Mouse (Mus musculus) G1E (cell line): Measurements from ENCODE around the gene Ntng2. TPM values are rescaled to one million over a fixed set of nuclear protein-coding genes. Genes with fewer than 3 reads are reported as not detected.

ENCODE experiments used
- ATAC-seq: 2 replicates; pipeline ENCODE4 v1.8.0; 2016; ENCODE audit warnings: mild to moderate bottlenecking; ENCODE audit not compliant: insufficient number of reproducible peaks, poor library complexity, low FRiP score, severe bottlenecking; ENCODE audit errors: extremely low read depth
- DNase-seq: peaks from one replicate; pipeline ENCODE4 v3.0.0; 2012; ENCODE audit warnings: low spot score
- H3K27me3 ChIP-seq: 2 replicates; pipeline ENCODE4 v1.6.1; 2012; ENCODE audit warnings: mild to moderate bottlenecking, low read length, inconsistent platforms; ENCODE audit not compliant: insufficient read depth
- H3K36me3 ChIP-seq: replicated peaks from 2 replicates; pipeline ENCODE3; 2012; ENCODE audit warnings: mild to moderate bottlenecking, inconsistent platforms
- H3K4me1 ChIP-seq: 2 replicates; pipeline ENCODE4 v1.6.1; 2012; ENCODE audit warnings: low read depth, low read length, inconsistent platforms, mixed read lengths; ENCODE audit not compliant: insufficient read depth
- H3K4me3 ChIP-seq: 2 replicates; pipeline ENCODE4 v1.5.1; 2012; ENCODE audit warnings: low read depth, mild to moderate bottlenecking, inconsistent platforms, low read length, moderate library complexity, mixed read lengths
- H3K9me3 ChIP-seq: replicated peaks from 2 replicates; pipeline ENCODE4 v1.6.1; 2012; ENCODE audit warnings: inconsistent platforms
- CTCF ChIP-seq: IDR thresholded peaks from 2 replicates; pipeline ENCODE4 v1.5.1; 2012; ENCODE audit warnings: low read depth, low read length, inconsistent platforms, mixed read lengths
- GATA1 ChIP-seq: IDR thresholded peaks from 2 replicates; pipeline ENCODE4 v1.6.1; 2012; ENCODE audit warnings: borderline replicate concordance, low read length, inconsistent platforms, mixed read lengths
- GATA2 ChIP-seq: IDR thresholded peaks from 2 replicates; pipeline ENCODE4 v1.6.1; 2012; ENCODE audit warnings: low read depth, low read length, inconsistent platforms, borderline replicate concordance
- POLR2AphosphoS5 ChIP-seq: IDR thresholded peaks from 2 replicates; pipeline ENCODE4 v1.6.1; 2012; ENCODE audit warnings: low read depth, low read length, inconsistent platforms; ENCODE audit not compliant: insufficient replicate concordance
- TAL1 ChIP-seq: conservative IDR thresholded peaks from 2 replicates; pipeline ENCODE4 v1.6.1; 2012; ENCODE audit warnings: low read depth, low read length, inconsistent platforms, mixed read lengths
- polyA plus RNA-seq: library from polyadenylated mRNA; stranded (reverse); fragments of >175 nt; gene quantifications from 2 replicates; pipeline ENCODE4 v1.2.3, GENCODE M21; 2012
- total RNA-seq, 2 experiments: library from RNA; stranded (forward) in 1 of 2; stranded (reverse) in 1 of 2; fragments of 200-1000 nt in 1 of 2; fragments of >200 nt in 1 of 2; fragmentation: Nextera tagmentation in 1 of 2; gene quantifications; 2 replicates each; pipeline ENCODE4 v1.2.3; 2014 to 2017

Gene Ntng2
- total and polyA plus RNA-seq, 3 experiments: 0.49 TPM; not detected in 2

- ATAC-seq: no peak
- no peak overlapping the region for H3K4me3 ChIP-seq
- H3K9me3 ChIP-seq: no peaks in the 10 kb centered on the region
- H3K4me1 ChIP-seq: no peaks in the 10 kb centered on the region
- DNase-seq: no peak
- TF ChIP-seq CTCF (no peak), GATA1 (no peak), POLR2AphosphoS5 (no peak), TAL1 (no peak), GATA2 (no peak)
- no peaks in the 10 kb centered on the region for H3K36me3 ChIP-seq
- H3K27me3 ChIP-seq: peaks cover 24% of the 10 kb centered on the region
Measured at GRCm38 (mm10) chr2:29217042-29217441, 35.8 kb downstream of the Ntng2 start.

GRCm38 (mm10) chr2:29216286-29217012 is 36.4 kb downstream of the Ntng2 start:
- H3K4me3 ChIP-seq: no peak overlapping the region
- ATAC-seq (no peak), DNase-seq (no peak)
- H3K36me3 ChIP-seq: no peaks in the 10 kb centered on the region
- peaks cover 24% of the 10 kb centered on the region for H3K27me3 ChIP-seq
- H3K9me3 ChIP-seq: no peaks in the 10 kb centered on the region
- no peaks in the 10 kb centered on the region for H3K4me1 ChIP-seq
- no peak for TF ChIP-seq GATA1

GRCm38 (mm10) chr2:29206156-29206555 is 46.6 kb downstream of the Ntng2 start:
- DNase-seq (no peak), ATAC-seq (no peak)
- Histone ChIP-seq H3K27me3 (peaks cover 34% of the 10 kb centered on the region), H3K9me3 (no peaks in the 10 kb centered on the region), H3K4me3 (no peak overlapping the region), H3K36me3 (no peaks in the 10 kb centered on the region), H3K4me1 (no peaks in the 10 kb centered on the region)
- TF ChIP-seq CTCF (no peak), TAL1 (no peak), GATA2 (no peak), POLR2AphosphoS5 (no peak), GATA1 (no peak)

- peaks cover 41% of the 10 kb centered on the region for H3K27me3 ChIP-seq
Measured at GRCm38 (mm10) chr2:29201223-29201955, 51.4 kb downstream of the Ntng2 start.

GRCm38 (mm10) chr2:29199909-29200308 is 52.9 kb downstream of the Ntng2 start:
- H3K4me1 ChIP-seq: peaks cover 1% of the 10 kb centered on the region; the same call in 1 of the 2 replicates
- no peak overlapping the region for H3K4me3 ChIP-seq
- no peak for ATAC-seq
- peak; percentile 45 for DNase-seq
- no peaks in the 10 kb centered on the region for H3K36me3 ChIP-seq
- no peaks in the 10 kb centered on the region for H3K9me3 ChIP-seq
- peaks cover 50% of the 10 kb centered on the region for H3K27me3 ChIP-seq
- no peak for TF ChIP-seq TAL1
- TF ChIP-seq CTCF: peak; percentile 35; the same call in 1 of the 2 replicates

More at GRCm38 (mm10) chr2:29201223-29201955, 51.4 kb downstream of the Ntng2 start:
- no peak overlapping the region for H3K4me3 ChIP-seq
- ATAC-seq (no peak), DNase-seq (no peak)
- H3K9me3 ChIP-seq: no peaks in the 10 kb centered on the region
- H3K36me3 ChIP-seq: no peaks in the 10 kb centered on the region
- TF ChIP-seq TAL1 (no peak), POLR2AphosphoS5 (no peak), GATA1 (no peak), CTCF (no peak), GATA2 (no peak)
- H3K4me1 ChIP-seq: no peaks in the 10 kb centered on the region

- ATAC-seq: no peak
- peaks cover 48% of the 10 kb centered on the region for H3K27me3 ChIP-seq
Measured at GRCm38 (mm10) chr2:29198446-29198845, 54.4 kb downstream of the Ntng2 start.

More at GRCm38 (mm10) chr2:29198446-29198845, 54.4 kb downstream of the Ntng2 start:
- no peaks in the 10 kb centered on the region for H3K36me3 ChIP-seq
- H3K4me1 ChIP-seq: peaks cover 5% of the 10 kb centered on the region; the same call in 1 of the 2 replicates
- TF ChIP-seq GATA2 (no peak), TAL1 (no peak), GATA1 (no peak), CTCF (no peak), POLR2AphosphoS5 (no peak)
- H3K4me3 ChIP-seq: no peak overlapping the region
- DNase-seq: no peak
- H3K9me3 ChIP-seq: no peaks in the 10 kb centered on the region
